Mouse (Mus musculus) myocyte (in vitro differentiated cells): ENCODE data around the gene Epha6. TPM values are rescaled to one million over a fixed set of nuclear protein-coding genes. Genes with fewer than 3 reads are reported as not detected.

ENCODE experiments used
- H3K27me3 ChIP-seq: one replicate; pipeline ENCODE4 v1.6.1; 2011; ENCODE audit not compliant: control insufficient read depth, insufficient read depth, insufficient read length
- H3K36me3 ChIP-seq: one replicate; pipeline ENCODE4 v1.6.1; 2011; ENCODE audit not compliant: control insufficient read depth, insufficient read depth
- H3K4me2 ChIP-seq: one replicate; pipeline ENCODE4 v1.6.1; 2011; ENCODE audit warnings: low read depth, control low read depth
- H3K4me3 ChIP-seq: one replicate; pipeline ENCODE4 v1.5.1; 2011; ENCODE audit warnings: mild to moderate bottlenecking, control low read depth, moderate library complexity
- H3K79me2 ChIP-seq: one replicate; pipeline ENCODE4 v1.6.1; 2011; ENCODE audit not compliant: control insufficient read depth, insufficient read depth
- H3ac ChIP-seq: one replicate; pipeline ENCODE4 v1.6.1; 2011; ENCODE audit not compliant: control insufficient read depth, insufficient read length
- CEBPB ChIP-seq: IDR thresholded peaks from 2 replicates; pipeline ENCODE4 v1.6.1; 2011; ENCODE audit warnings: mild to moderate bottlenecking, moderate library complexity; ENCODE audit not compliant: poor library complexity, insufficient read depth, severe bottlenecking
- E2F4 ChIP-seq: IDR thresholded peaks from one replicate; pipeline ENCODE4 v1.6.1; 2011; ENCODE audit warnings: mild to moderate bottlenecking, control low read depth, moderate library complexity; ENCODE audit not compliant: insufficient read depth
- MAX ChIP-seq: IDR thresholded peaks from one replicate; pipeline ENCODE4 v1.6.1; 2011; ENCODE audit warnings: low read depth, mild to moderate bottlenecking, control low read depth
- MYOD1 ChIP-seq, 3 experiments: IDR thresholded peaks; one replicate each; pipeline ENCODE4 v1.6.1; 2011; ENCODE audit warnings: control low read depth in 2 of 3, low read depth in 2 of 3, mild to moderate bottlenecking in 2 of 3, moderate library complexity in 1 of 3; ENCODE audit not compliant: insufficient read length in 2 of 3, control insufficient read depth in 1 of 3
- MYOG ChIP-seq, 3 experiments: IDR thresholded peaks; one replicate each; pipeline ENCODE4 v1.6.1; 2011; ENCODE audit warnings: control low read depth in 2 of 3, low read depth in 2 of 3, mild to moderate bottlenecking in 2 of 3; ENCODE audit not compliant: insufficient read length in 2 of 3, control insufficient read depth in 1 of 3, insufficient read depth in 1 of 3
- POLR2A ChIP-seq: IDR thresholded peaks from one replicate; pipeline ENCODE4 v1.6.1; 2011; ENCODE audit warnings: low read depth, mild to moderate bottlenecking, control low read depth, moderate library complexity; ENCODE audit not compliant: insufficient read length
- POLR2AphosphoS2 ChIP-seq: IDR thresholded peaks from one replicate; pipeline ENCODE4 v1.6.1; 2011; ENCODE audit warnings: low read depth, control low read depth; ENCODE audit not compliant: insufficient read length
- REST ChIP-seq: IDR thresholded peaks from one replicate; pipeline ENCODE4 v1.6.1; 2011; ENCODE audit warnings: mild to moderate bottlenecking, control low read depth, moderate library complexity; ENCODE audit not compliant: insufficient read depth, insufficient read length
- SRF ChIP-seq: IDR thresholded peaks from one replicate; pipeline ENCODE4 v1.6.1; 2011; ENCODE audit warnings: low read depth; ENCODE audit not compliant: control insufficient read depth, insufficient read length
- TCF12 ChIP-seq: IDR thresholded peaks from one replicate; pipeline ENCODE4 v1.6.1; 2011; ENCODE audit warnings: mild to moderate bottlenecking, control low read depth; ENCODE audit not compliant: poor library complexity, insufficient read depth, severe bottlenecking
- TCF3 ChIP-seq: IDR thresholded peaks from one replicate; pipeline ENCODE4 v1.6.1; 2011; ENCODE audit warnings: low read depth, control low read depth; ENCODE audit not compliant: insufficient read length
- USF1 ChIP-seq: IDR thresholded peaks from one replicate; pipeline ENCODE4 v1.6.1; 2011; ENCODE audit warnings: low read depth, mild to moderate bottlenecking, control low read depth, moderate library complexity
- polyA plus RNA-seq: library from polyadenylated mRNA; unstranded; fragments of >200 nt; fragmentation: generic; extraction: Trizol; gene quantifications from one replicate; pipeline ENCODE4 v1.2.1, GENCODE M21; 2012; ENCODE audit warnings: missing spikeins

Epha6 gene
- polyA plus RNA-seq, 1 experiment: not detected

DNA sequence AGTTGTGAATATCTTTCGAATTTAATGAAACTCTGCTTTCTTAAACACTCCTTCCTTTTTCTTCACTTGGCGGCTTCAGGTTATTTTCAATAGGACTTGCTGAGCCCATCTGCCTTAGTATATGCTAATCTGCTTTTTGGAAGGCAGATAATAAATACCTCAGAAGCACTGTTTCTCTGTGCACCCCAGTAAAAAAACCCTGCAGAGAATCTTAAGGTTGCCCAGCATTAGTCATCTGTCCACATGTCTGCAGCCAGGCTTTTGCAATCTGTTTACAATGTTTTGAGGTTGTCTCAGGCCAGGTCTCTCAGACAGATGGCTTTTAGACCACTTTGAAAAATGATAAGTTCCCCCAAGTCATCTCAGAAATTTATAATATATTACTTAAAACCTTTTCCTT is 649.6 kb downstream of the Epha6 start:
- H3K36me3 ChIP-seq: no peaks in the 10 kb centered on the region
- H3K4me3 ChIP-seq: no peak overlapping the region
- H3K4me2 ChIP-seq: no peak overlapping the region
- TF ChIP-seq USF1 (no peak), E2F4 (no peak), TCF12 (no peak), SRF (no peak), MYOG (IDR thresholded peaks at IDR 0.05; ENCODE audit: control insufficient read depth in 1 of 3, insufficient read depth in 1 of 3, insufficient read length in 2 of 3, low read depth in 2 of 3) (no peak), CEBPB (no peak), POLR2AphosphoS2 (no peak), MYOD1 (IDR thresholded peaks at IDR 0.05; ENCODE audit: control insufficient read depth in 1 of 3, insufficient read length in 2 of 3, low read depth in 2 of 3) (no peak), TCF3 (no peak), POLR2A (no peak), REST (no peak), MAX (no peak)
- no peaks in the 10 kb centered on the region for H3K79me2 ChIP-seq
- no peak overlapping the region for H3ac ChIP-seq
- H3K27me3 ChIP-seq: no peaks in the 10 kb centered on the region

- Histone ChIP-seq H3K4me2 (no peak overlapping the region), H3K4me3 (no peak overlapping the region), H3ac (no peak overlapping the region), H3K27me3 (no peaks in the 10 kb centered on the region), H3K36me3 (no peaks in the 10 kb centered on the region), H3K79me2 (no peaks in the 10 kb centered on the region)
- no peak for TF ChIP-seq MYOD1 (IDR thresholded peaks at IDR 0.05; ENCODE audit: control insufficient read depth in 1 of 3, insufficient read length in 2 of 3, low read depth in 2 of 3)
- TF ChIP-seq POLR2A: no peak
- no peak for TF ChIP-seq SRF
- TF ChIP-seq MYOG (IDR thresholded peaks at IDR 0.05; ENCODE audit: control insufficient read depth in 1 of 3, insufficient read depth in 1 of 3, insufficient read length in 2 of 3, low read depth in 2 of 3): no peak
- TF ChIP-seq POLR2AphosphoS2: no peak
- TF ChIP-seq TCF12: no peak
- TF ChIP-seq CEBPB: no peak
- TF ChIP-seq USF1: no peak
- no peak for TF ChIP-seq MAX
- no peak for TF ChIP-seq TCF3
- no peak for TF ChIP-seq E2F4
- no peak for TF ChIP-seq REST
Observed at GRCm38 (mm10) chr16:59923696-59924095, 681.6 kb downstream of the Epha6 start.

DNA sequence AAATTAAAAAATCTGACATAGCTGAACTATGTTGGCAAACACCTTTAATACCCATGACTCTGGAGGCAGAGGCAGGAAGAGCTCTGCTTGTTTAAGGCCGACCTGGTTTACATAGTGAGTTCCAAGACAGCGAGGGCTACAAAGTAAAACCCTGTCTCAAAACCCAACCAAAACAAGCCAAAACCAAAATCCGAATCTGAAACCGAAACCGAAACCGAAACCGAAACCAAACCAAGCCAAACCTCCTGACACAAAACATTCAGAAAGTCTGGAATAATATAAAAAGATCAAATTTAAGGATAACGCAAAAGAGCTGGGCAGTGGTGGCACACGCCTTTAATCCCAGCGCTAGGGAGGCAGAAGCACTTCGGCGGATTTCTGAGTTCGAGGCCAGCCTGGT is 725.3 kb downstream of the Epha6 start:
- H3K4me2 ChIP-seq: no peak overlapping the region
- H3K4me3 ChIP-seq: no peak overlapping the region
- TF ChIP-seq MAX (no peak), E2F4 (no peak), REST (no peak), TCF12 (no peak), CEBPB (no peak), POLR2AphosphoS2 (no peak), USF1 (no peak), MYOD1 (IDR thresholded peaks at IDR 0.05; ENCODE audit: control insufficient read depth in 1 of 3, insufficient read length in 2 of 3, low read depth in 2 of 3) (no peak), POLR2A (no peak), MYOG (IDR thresholded peaks at IDR 0.05; ENCODE audit: control insufficient read depth in 1 of 3, insufficient read depth in 1 of 3, insufficient read length in 2 of 3, low read depth in 2 of 3) (no peak), TCF3 (no peak), SRF (no peak)
- H3K36me3 ChIP-seq: no peaks in the 10 kb centered on the region
- no peaks in the 10 kb centered on the region for H3K79me2 ChIP-seq
- no peaks in the 10 kb centered on the region for H3K27me3 ChIP-seq
- H3ac ChIP-seq: no peak overlapping the region

DNA sequence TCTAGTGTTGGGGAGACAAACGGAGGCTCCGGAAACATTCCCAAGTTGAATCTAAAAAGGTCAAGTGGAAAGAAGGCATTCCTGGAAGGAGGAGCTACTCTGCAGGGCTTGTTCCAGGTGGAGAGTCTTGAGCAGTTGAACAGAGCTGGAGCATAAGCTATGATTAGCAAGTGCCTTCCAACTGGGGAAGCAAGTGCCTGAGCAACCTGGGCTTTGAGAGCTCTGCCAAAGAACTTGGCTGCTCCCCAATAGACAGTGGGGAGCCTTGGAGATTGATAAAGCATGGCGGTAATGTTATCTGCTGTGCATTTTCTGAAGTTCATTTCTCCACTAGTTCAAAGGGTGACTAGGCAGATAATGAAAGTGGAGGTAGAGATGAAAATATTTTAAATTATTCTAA is 733.5 kb downstream of the Epha6 start:
- no peaks in the 10 kb centered on the region for H3K36me3 ChIP-seq
- H3K79me2 ChIP-seq: no peaks in the 10 kb centered on the region
- no peak for TF ChIP-seq E2F4
- TF ChIP-seq POLR2A: no peak
- TF ChIP-seq MAX: no peak
- TF ChIP-seq MYOG (IDR thresholded peaks at IDR 0.05; ENCODE audit: control insufficient read depth in 1 of 3, insufficient read depth in 1 of 3, insufficient read length in 2 of 3, low read depth in 2 of 3): no peak
- no peak for TF ChIP-seq POLR2AphosphoS2
- TF ChIP-seq MYOD1 (IDR thresholded peaks at IDR 0.05; ENCODE audit: control insufficient read depth in 1 of 3, insufficient read length in 2 of 3, low read depth in 2 of 3): no peak
- no peak for TF ChIP-seq CEBPB
- no peak for TF ChIP-seq TCF3
- TF ChIP-seq REST: no peak
- no peak for TF ChIP-seq SRF
- H3K4me2 ChIP-seq: no peak overlapping the region
- H3ac ChIP-seq: no peak overlapping the region
- no peak overlapping the region for H3K4me3 ChIP-seq
- H3K27me3 ChIP-seq: no peaks in the 10 kb centered on the region

DNA sequence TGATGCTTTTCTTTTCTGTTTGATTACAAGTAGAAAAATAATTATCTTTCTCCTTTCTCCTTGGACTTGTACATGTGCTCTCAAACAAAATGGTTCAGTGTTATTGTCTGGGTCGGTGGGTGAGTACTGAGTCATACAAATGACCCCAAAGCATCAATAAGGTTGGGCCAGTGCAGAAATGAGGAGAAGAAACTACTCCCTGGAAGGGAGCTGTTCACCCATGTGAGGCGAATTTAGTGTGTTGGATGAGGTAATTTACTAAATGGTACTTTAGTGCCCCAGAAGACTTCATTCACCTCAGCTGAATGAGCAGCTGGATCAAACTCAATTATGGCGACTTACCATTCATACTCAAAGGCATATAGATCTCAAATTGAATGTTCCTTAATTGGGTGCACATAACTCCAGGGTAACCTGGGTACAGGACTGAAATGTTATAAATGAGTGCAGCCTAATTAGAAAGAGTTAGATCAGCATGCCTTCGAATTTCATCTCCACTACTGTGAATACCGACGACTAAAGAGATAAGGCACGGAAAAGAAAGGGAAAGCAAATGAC is 751.1 kb downstream of the Epha6 start:
- Histone ChIP-seq H3ac (no peak overlapping the region), H3K36me3 (no peaks in the 10 kb centered on the region), H3K4me3 (no peak overlapping the region), H3K27me3 (no peaks in the 10 kb centered on the region), H3K4me2 (no peak overlapping the region), H3K79me2 (no peaks in the 10 kb centered on the region)
- TF ChIP-seq SRF (no peak), CEBPB (no peak), MYOG (IDR thresholded peaks at IDR 0.05; ENCODE audit: control insufficient read depth in 1 of 3, insufficient read depth in 1 of 3, insufficient read length in 2 of 3, low read depth in 2 of 3) (no peak), MYOD1 (IDR thresholded peaks at IDR 0.05; ENCODE audit: control insufficient read depth in 1 of 3, insufficient read length in 2 of 3, low read depth in 2 of 3) (no peak), MAX (no peak), POLR2AphosphoS2 (no peak), TCF12 (no peak), REST (no peak), TCF3 (no peak), E2F4 (no peak)
